Mouse (Mus musculus): ENCODE measurements at regions not wholly inside any gene's neighbourhood (a gene's known extent, or its start where the extent isn't known, plus 50 kb on each side); places are given as distances from the start of the nearest gene placed in this dataset.

DNA sequence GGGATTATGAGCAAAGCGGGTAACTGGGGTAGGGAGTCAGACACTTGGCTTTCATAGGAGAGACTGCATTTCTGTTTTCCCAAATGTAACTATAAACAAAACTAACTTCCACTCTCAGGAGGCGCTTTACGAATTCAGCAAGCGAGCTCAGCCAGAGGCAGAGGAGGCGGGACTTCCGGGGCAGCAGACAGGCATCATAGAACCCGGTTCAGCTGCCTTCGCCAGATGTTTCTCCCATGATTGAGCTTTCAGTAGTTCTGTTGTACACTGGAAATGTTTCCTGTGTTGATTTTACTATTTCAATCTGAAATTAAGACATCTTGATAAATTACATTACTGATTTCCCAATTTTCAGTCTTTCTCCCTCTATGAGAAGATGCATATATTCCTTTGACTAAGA lies 92.9 kb downstream of the Zfp365 start:
- no peaks in the 10 kb centered on the region for H3K4me1 ChIP-seq (replicated peaks; ENCODE audit: control insufficient read depth, insufficient read depth, low read length)
- H3K4me3 ChIP-seq (ENCODE audit: low read depth, low read length), result no peak overlapping the region
- H3K27me3 ChIP-seq (replicated peaks; ENCODE audit: control insufficient read depth, insufficient read depth, low read length), result no peaks in the 10 kb centered on the region
- no peak overlapping the region for H3K9ac ChIP-seq (ENCODE audit: low read depth, low read length)
- H3K27ac ChIP-seq (ENCODE audit: low read depth, low read length), result no peak overlapping the region
- H3K36me3 ChIP-seq (ENCODE audit: control insufficient read depth, insufficient read depth), result no peaks in the 10 kb centered on the region
- no peak overlapping the region for H3K4me2 ChIP-seq (replicated peaks; ENCODE audit: low read depth)
- TF ChIP-seq CTCF (IDR thresholded peaks at IDR 0.05; ENCODE audit: low read depth), result no peak
- no peaks in the 10 kb centered on the region for H3K9me3 ChIP-seq (ENCODE audit: control insufficient read depth)
- 73% methylated on average over 8 of the region's 8 CpGs for WGBS
- ATAC-seq, result no peak

DNA sequence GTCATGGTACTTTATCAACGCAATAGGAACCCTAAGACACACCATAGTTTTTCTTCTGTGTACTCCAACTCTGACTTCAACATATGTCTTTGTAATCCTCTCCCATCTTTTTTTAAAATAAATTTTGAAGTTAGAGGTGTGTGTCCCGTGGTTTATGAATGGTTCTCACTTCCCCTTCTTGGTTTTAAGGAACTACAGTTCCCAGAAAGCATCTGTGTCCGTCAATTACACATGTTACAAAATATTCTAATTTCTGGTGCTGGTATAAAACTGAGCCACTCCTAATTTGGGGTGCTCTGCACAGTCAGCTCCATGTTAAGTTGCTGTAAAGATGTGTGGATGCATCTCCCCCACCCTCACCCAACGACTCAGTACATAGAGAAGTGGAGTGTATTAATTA lies 98.6 kb downstream of the Zfp365 start:
- no peaks in the 10 kb centered on the region for H3K4me1 ChIP-seq (replicated peaks; ENCODE audit: control insufficient read depth, insufficient read depth, low read length)
- no peak overlapping the region for H3K9ac ChIP-seq (ENCODE audit: low read depth, low read length)
- no peaks in the 10 kb centered on the region for H3K36me3 ChIP-seq (ENCODE audit: control insufficient read depth, insufficient read depth)
- no peak for ATAC-seq
- H3K4me2 ChIP-seq (replicated peaks; ENCODE audit: low read depth), result no peak overlapping the region
- no peaks in the 10 kb centered on the region for H3K27me3 ChIP-seq (replicated peaks; ENCODE audit: control insufficient read depth, insufficient read depth, low read length)
- TF ChIP-seq CTCF (IDR thresholded peaks at IDR 0.05; ENCODE audit: low read depth), result no peak
- 80% methylated on average over 4 of the region's 4 CpGs for WGBS
- no peak overlapping the region for H3K4me3 ChIP-seq (ENCODE audit: low read depth, low read length)
- no peak overlapping the region for H3K27ac ChIP-seq (ENCODE audit: low read depth, low read length)
- H3K9me3 ChIP-seq (ENCODE audit: control insufficient read depth), result no peaks in the 10 kb centered on the region

DNA sequence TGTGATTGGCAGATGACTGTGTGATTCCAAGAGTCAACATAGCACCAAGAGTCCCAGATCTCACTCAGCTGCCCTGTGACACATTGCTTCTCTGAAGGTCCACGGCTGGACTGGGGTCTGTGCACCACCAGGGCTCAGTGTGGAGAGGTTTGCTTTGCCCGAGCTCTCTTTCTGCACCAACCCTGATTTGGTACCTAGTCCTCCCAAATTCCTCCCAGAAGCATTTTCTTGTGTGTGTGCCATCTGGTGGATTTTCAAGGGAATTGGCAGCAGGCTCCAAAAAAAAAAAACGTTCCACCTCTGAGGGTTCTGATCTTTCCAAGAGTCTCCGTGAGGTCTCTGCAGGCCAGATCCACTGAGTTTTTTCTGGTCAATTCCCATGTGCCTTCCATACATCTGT lies 107.3 kb downstream of the Zfp365 start:
- Histone ChIP-seq H3K27ac (ENCODE audit: low read depth, low read length) (no peak overlapping the region), H3K9ac (ENCODE audit: low read depth, low read length) (no peak overlapping the region), H3K4me1 (replicated peaks; ENCODE audit: control insufficient read depth, insufficient read depth, low read length) (no peaks in the 10 kb centered on the region), H3K9me3 (ENCODE audit: control insufficient read depth) (no peaks in the 10 kb centered on the region), H3K4me3 (ENCODE audit: low read depth, low read length) (no peak overlapping the region), H3K27me3 (replicated peaks; ENCODE audit: control insufficient read depth, insufficient read depth, low read length) (no peaks in the 10 kb centered on the region), H3K36me3 (ENCODE audit: control insufficient read depth, insufficient read depth) (no peaks in the 10 kb centered on the region), H3K4me2 (replicated peaks; ENCODE audit: low read depth) (no peak overlapping the region)
- ATAC-seq, result no peak
- TF ChIP-seq CTCF (IDR thresholded peaks at IDR 0.05; ENCODE audit: low read depth), result peak; percentile 60
- WGBS, result 32% methylated on average over 4 of the region's 4 CpGs

DNA sequence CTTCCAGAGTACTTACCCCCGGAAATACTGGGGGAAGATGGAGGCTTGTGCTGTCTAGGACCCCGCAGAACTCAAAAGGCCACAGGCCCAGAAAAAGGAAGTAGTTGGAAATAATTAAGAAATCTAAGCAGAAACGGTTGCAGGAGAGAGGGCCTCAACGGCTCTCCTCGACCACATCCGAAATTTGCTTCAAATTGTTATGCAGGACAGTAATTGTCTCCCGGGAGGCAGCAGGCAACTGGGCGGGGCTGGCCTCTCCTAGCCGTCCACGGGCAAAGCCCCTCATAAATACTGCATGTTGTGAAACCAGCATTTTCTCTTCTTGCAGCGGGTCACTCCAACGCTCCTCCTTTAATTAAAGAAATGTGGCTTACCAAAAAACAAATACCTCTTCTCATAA lies 107.8 kb downstream of the Zfp365 start:
- Histone ChIP-seq H3K9me3 (ENCODE audit: control insufficient read depth) (no peaks in the 10 kb centered on the region), H3K9ac (ENCODE audit: low read depth, low read length) (no peak overlapping the region), H3K4me1 (replicated peaks; ENCODE audit: control insufficient read depth, insufficient read depth, low read length) (no peaks in the 10 kb centered on the region), H3K27me3 (replicated peaks; ENCODE audit: control insufficient read depth, insufficient read depth, low read length) (no peaks in the 10 kb centered on the region), H3K36me3 (ENCODE audit: control insufficient read depth, insufficient read depth) (no peaks in the 10 kb centered on the region), H3K27ac (ENCODE audit: low read depth, low read length) (no peak overlapping the region), H3K4me2 (replicated peaks; ENCODE audit: low read depth) (no peak overlapping the region), H3K4me3 (ENCODE audit: low read depth, low read length) (no peak overlapping the region)
- no peak for ATAC-seq
- WGBS, result 61% methylated on average over 12 of the region's 12 CpGs
- no peak for TF ChIP-seq CTCF (IDR thresholded peaks at IDR 0.05; ENCODE audit: low read depth)

DNA sequence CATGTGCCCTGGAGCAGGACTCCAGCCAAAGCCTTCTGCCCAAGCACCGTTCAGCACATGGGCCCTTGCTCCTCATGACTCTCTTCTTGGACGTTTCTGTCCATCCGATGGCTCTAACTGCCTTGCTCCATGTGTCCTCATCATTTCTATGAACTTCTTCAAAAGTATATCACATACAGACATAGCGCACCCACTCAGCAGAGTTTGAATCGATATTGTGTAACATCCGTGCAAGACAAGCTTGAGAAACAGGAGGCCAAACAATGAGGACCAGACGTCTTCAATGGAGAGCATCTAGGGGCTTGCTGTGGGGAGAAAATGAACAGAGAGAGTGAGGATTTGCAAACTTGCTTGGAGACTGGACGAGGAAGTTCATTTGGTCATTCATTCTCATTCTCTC lies 110.3 kb downstream of the Zfp365 start:
- Histone ChIP-seq H3K9me3 (ENCODE audit: control insufficient read depth) (no peaks in the 10 kb centered on the region), H3K27ac (ENCODE audit: low read depth, low read length) (no peak overlapping the region), H3K4me1 (replicated peaks; ENCODE audit: control insufficient read depth, insufficient read depth, low read length) (no peaks in the 10 kb centered on the region), H3K27me3 (replicated peaks; ENCODE audit: control insufficient read depth, insufficient read depth, low read length) (no peaks in the 10 kb centered on the region), H3K4me2 (replicated peaks; ENCODE audit: low read depth) (no peak overlapping the region), H3K36me3 (ENCODE audit: control insufficient read depth, insufficient read depth) (no peaks in the 10 kb centered on the region), H3K9ac (ENCODE audit: low read depth, low read length) (no peak overlapping the region), H3K4me3 (ENCODE audit: low read depth, low read length) (no peak overlapping the region)
- 85% methylated on average over 8 of the region's 8 CpGs for WGBS
- TF ChIP-seq CTCF (IDR thresholded peaks at IDR 0.05; ENCODE audit: low read depth), result no peak
- no peak for ATAC-seq

DNA sequence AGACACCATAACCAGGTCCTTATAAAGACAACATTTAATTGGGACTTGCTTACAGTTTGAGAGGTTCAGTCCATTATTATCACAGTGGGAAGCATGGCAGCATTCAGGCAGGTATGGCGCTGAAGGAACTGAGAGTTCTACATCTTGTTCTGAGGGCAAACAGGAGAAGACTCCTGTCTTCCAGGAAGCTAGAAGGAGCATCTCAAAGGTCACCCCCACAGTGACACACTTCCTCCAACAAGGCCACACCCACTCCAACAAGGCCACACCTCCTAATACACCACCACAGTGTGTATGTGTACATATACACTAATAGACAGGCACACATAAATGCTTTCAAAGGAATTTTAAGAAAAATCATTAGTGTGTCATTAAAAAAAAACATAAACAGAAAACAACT lies 110.8 kb downstream of the Zfp365 start:
- Histone ChIP-seq H3K9ac (ENCODE audit: low read depth, low read length) (no peak overlapping the region), H3K27me3 (replicated peaks; ENCODE audit: control insufficient read depth, insufficient read depth, low read length) (no peaks in the 10 kb centered on the region), H3K4me3 (ENCODE audit: low read depth, low read length) (no peak overlapping the region), H3K9me3 (ENCODE audit: control insufficient read depth) (no peaks in the 10 kb centered on the region), H3K27ac (ENCODE audit: low read depth, low read length) (no peak overlapping the region), H3K4me2 (replicated peaks; ENCODE audit: low read depth) (no peak overlapping the region), H3K36me3 (ENCODE audit: control insufficient read depth, insufficient read depth) (no peaks in the 10 kb centered on the region), H3K4me1 (replicated peaks; ENCODE audit: control insufficient read depth, insufficient read depth, low read length) (no peaks in the 10 kb centered on the region)
- no peak for ATAC-seq
- TF ChIP-seq CTCF (IDR thresholded peaks at IDR 0.05; ENCODE audit: low read depth), result no peak
- WGBS, result 93% methylated on average over 1 of the region's 1 CpGs

DNA sequence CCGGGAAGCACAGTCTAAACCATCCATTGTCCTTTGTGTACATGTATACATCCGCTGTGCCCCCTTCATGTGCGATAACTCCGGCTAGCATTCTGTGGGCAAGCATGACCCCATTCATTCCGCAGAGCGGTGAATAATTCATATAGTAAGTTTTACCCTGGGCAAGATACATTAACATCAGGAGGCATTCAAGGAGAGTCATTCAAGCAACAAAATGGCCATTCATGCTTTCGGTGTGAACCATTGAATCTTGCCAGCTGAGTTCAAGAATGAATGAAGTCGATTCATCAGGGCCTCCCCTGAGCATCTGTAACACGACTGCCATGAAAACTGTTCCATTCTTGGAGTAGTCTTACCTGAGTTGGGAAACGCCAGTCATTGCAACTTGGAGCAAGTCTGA lies 113.5 kb downstream of the Zfp365 start:
- H3K36me3 ChIP-seq (ENCODE audit: control insufficient read depth, insufficient read depth), result no peaks in the 10 kb centered on the region
- ATAC-seq, result no peak
- H3K9ac ChIP-seq (ENCODE audit: low read depth, low read length), result no peak overlapping the region
- TF ChIP-seq CTCF (IDR thresholded peaks at IDR 0.05; ENCODE audit: low read depth), result no peak
- no peaks in the 10 kb centered on the region for H3K27me3 ChIP-seq (replicated peaks; ENCODE audit: control insufficient read depth, insufficient read depth, low read length)
- H3K27ac ChIP-seq (ENCODE audit: low read depth, low read length), result no peak overlapping the region
- no peak overlapping the region for H3K4me2 ChIP-seq (replicated peaks; ENCODE audit: low read depth)
- WGBS, result 84% methylated on average over 10 of the region's 10 CpGs
- no peaks in the 10 kb centered on the region for H3K4me1 ChIP-seq (replicated peaks; ENCODE audit: control insufficient read depth, insufficient read depth, low read length)
- no peak overlapping the region for H3K4me3 ChIP-seq (ENCODE audit: low read depth, low read length)
- no peaks in the 10 kb centered on the region for H3K9me3 ChIP-seq (ENCODE audit: control insufficient read depth)

All from intestine, postnatal 0 days (tissue).